Mouse (Mus musculus) megakaryocyte-erythroid progenitor cell, adult 5 weeks (primary cell): Measurements from ENCODE around the gene Ppp1r21. TPM values are rescaled to one million over a fixed set of nuclear protein-coding genes. Genes with fewer than 3 reads are reported as not detected.

Experiments used
- polyA plus RNA-seq: library from polyadenylated mRNA; stranded (reverse); fragments of >175 nt; gene quantifications from 2 replicates; pipeline ENCODE4 v1.2.3, GENCODE M21; 2012

Ppp1r21 gene
- 8.8 and 9.8 TPM in 2 replicates for polyA plus RNA-seq

GRCm38 (mm10) chr17:88529519-88530235 lies at the start of gene Ppp1r21:
TSS of gene Ppp1r21 (plus strand) at chr17:88530118.

GRCm38 (mm10) chr17:88597222-88598055 lies 67.5 kb downstream of the Ppp1r21 start, which contains the start of gene Ston1:
TSS of gene Ston1 (plus strand) at chr17:88597684.

Other genes starting within 250 kb of the Ppp1r21 start
- gene Foxn2, start 89.4 kb upstream of the Ppp1r21 start, polyA plus RNA-seq = 27.3 and 29.5 TPM in 2 replicates
- gene Ston1, start 67.6 kb downstream of the Ppp1r21 start, polyA plus RNA-seq = 0.19 and 0.34 TPM in 2 replicates
- gene Gtf2a1l, start 138.5 kb downstream of the Ppp1r21 start, polyA plus RNA-seq = not detected in 2 replicates